Mouse (Mus musculus): ENCODE data around the gene Myom1. TPM values are rescaled to one million over a fixed set of nuclear protein-coding genes. Genes with fewer than 3 reads are reported as not detected.

The Myom1 gene
- polyA plus RNA-seq, 1 experiment from 2014 or later, result 9.2 TPM

- Histone ChIP-seq H3K27ac (ENCODE audit: low read length) (peak overlapping the region; percentile 99), H3K9me3 (ENCODE audit: low read length) (no peaks in the 10 kb centered on the region), H3K36me3 (ENCODE audit: insufficient read depth, low read length) (peaks cover 4% of the 10 kb centered on the region; the same call in 1 of the 2 replicates), H3K4me3 (ENCODE audit: low read depth, low read length) (peak overlapping the region; percentile 86), H3K9ac (replicated peaks; ENCODE audit: low read depth) (peak overlapping the region; percentile 90), H3K4me1 (ENCODE audit: insufficient read depth, low read depth, low read length) (peaks cover 21% of the 10 kb centered on the region; the same call in 1 of the 2 replicates), H3K27me3 (replicated peaks; ENCODE audit: insufficient read depth, low read length) (no peaks in the 10 kb centered on the region), H3K4me2 (replicated peaks; ENCODE audit: low read depth, low read length) (peak overlapping the region; percentile 91)
- peak; percentile 8 for ATAC-seq
- TF ChIP-seq CTCF (IDR thresholded peaks at IDR 0.05) (peak; percentile 3; the same call in 1 of the 2 replicates), EP300 (IDR thresholded peaks at IDR 0.05) (no peak)
- 6% methylated on average over 24 of the region's 24 CpGs for WGBS
- peak; percentile 68 for DNase-seq (ENCODE audit: low spot score)
These were observed 12.4 kb upstream of the Myom1 start for GRCm38 (mm10) chr17:70989991-70990390.

GRCm38 (mm10) chr17:70990403-70991303, 11.8 kb upstream of the Myom1 start:
- peak; percentile 94 for DNase-seq (ENCODE audit: low spot score)
- TF ChIP-seq CTCF (IDR thresholded peaks at IDR 0.05), result peak; percentile 1; the same call in 1 of the 2 replicates
- TF ChIP-seq EP300 (IDR thresholded peaks at IDR 0.05), result peak; percentile 87

GRCm38 (mm10) chr17:70991706-70992625, 10.5 kb upstream of the Myom1 start:
- 58% methylated on average over 16 of the region's 16 CpGs for WGBS
- Histone ChIP-seq H3K9me3 (ENCODE audit: low read length) (no peaks in the 10 kb centered on the region), H3K36me3 (ENCODE audit: insufficient read depth, low read length) (peaks cover 15% of the 10 kb centered on the region; the same call in 1 of the 2 replicates), H3K9ac (replicated peaks; ENCODE audit: low read depth) (no peak overlapping the region), H3K4me3 (ENCODE audit: low read depth, low read length) (no peak overlapping the region), H3K27ac (ENCODE audit: low read length) (peak overlapping the region; percentile 99), H3K4me2 (replicated peaks; ENCODE audit: low read depth, low read length) (peak overlapping the region; percentile 91; the same call in 1 of the 2 replicates), H3K4me1 (ENCODE audit: insufficient read depth, low read depth, low read length) (peaks cover 21% of the 10 kb centered on the region; the same call in 1 of the 2 replicates), H3K27me3 (replicated peaks; ENCODE audit: insufficient read depth, low read length) (no peaks in the 10 kb centered on the region)
- ATAC-seq, result peak; percentile 27
- DNase-seq (ENCODE audit: low spot score), result peak; percentile 78
- TF ChIP-seq EP300 (IDR thresholded peaks at IDR 0.05), result peak; percentile 74; the same call in 1 of the 2 replicates
- TF ChIP-seq CTCF (IDR thresholded peaks at IDR 0.05), result no peak; the same call in 1 of the 2 replicates

More at GRCm38 (mm10) chr17:70990403-70991303, 11.8 kb upstream of the Myom1 start:
- ATAC-seq, result peak; percentile 80
- Histone ChIP-seq H3K4me1 (ENCODE audit: insufficient read depth, low read depth, low read length) (peaks cover 21% of the 10 kb centered on the region; the same call in 1 of the 2 replicates), H3K9ac (replicated peaks; ENCODE audit: low read depth) (peak overlapping the region; percentile 90), H3K9me3 (ENCODE audit: low read length) (no peaks in the 10 kb centered on the region), H3K4me3 (ENCODE audit: low read depth, low read length) (peak overlapping the region; percentile 86), H3K36me3 (ENCODE audit: insufficient read depth, low read length) (peaks cover 7% of the 10 kb centered on the region; the same call in 1 of the 2 replicates), H3K27me3 (replicated peaks; ENCODE audit: insufficient read depth, low read length) (no peaks in the 10 kb centered on the region), H3K27ac (ENCODE audit: low read length) (peak overlapping the region; percentile 99), H3K4me2 (replicated peaks; ENCODE audit: low read depth, low read length) (peak overlapping the region; percentile 91)
- under 1% methylated on average over 56 of the region's 70 CpGs for WGBS

GRCm38 (mm10) chr17:70992662-70993061, 9.8 kb upstream of the Myom1 start:
- TF ChIP-seq CTCF (IDR thresholded peaks at IDR 0.05) (no peak), EP300 (IDR thresholded peaks at IDR 0.05) (no peak)
- Histone ChIP-seq H3K4me2 (replicated peaks; ENCODE audit: low read depth, low read length) (no peak overlapping the region), H3K4me3 (ENCODE audit: low read depth, low read length) (no peak overlapping the region), H3K27ac (ENCODE audit: low read length) (peak overlapping the region; percentile 99), H3K27me3 (replicated peaks; ENCODE audit: insufficient read depth, low read length) (no peaks in the 10 kb centered on the region), H3K36me3 (ENCODE audit: insufficient read depth, low read length) (peaks cover 15% of the 10 kb centered on the region; the same call in 1 of the 2 replicates), H3K9me3 (ENCODE audit: low read length) (no peaks in the 10 kb centered on the region), H3K4me1 (ENCODE audit: insufficient read depth, low read depth, low read length) (peaks cover 25% of the 10 kb centered on the region; the same call in 1 of the 2 replicates), H3K9ac (replicated peaks; ENCODE audit: low read depth) (no peak overlapping the region)
- DNase-seq (ENCODE audit: low spot score) (peak; percentile 40), ATAC-seq (no peak)
- 46% methylated on average over 9 of the region's 9 CpGs for WGBS

- TF ChIP-seq CTCF (IDR thresholded peaks at IDR 0.05) (no peak), EP300 (IDR thresholded peaks at IDR 0.05) (peak; percentile 94)
- Histone ChIP-seq H3K9me3 (ENCODE audit: low read length) (no peaks in the 10 kb centered on the region), H3K9ac (replicated peaks; ENCODE audit: low read depth) (no peak overlapping the region), H3K27ac (ENCODE audit: low read length) (peak overlapping the region; percentile 99), H3K4me2 (replicated peaks; ENCODE audit: low read depth, low read length) (no peak overlapping the region), H3K4me1 (ENCODE audit: insufficient read depth, low read depth, low read length) (peaks cover 25% of the 10 kb centered on the region; the same call in 1 of the 2 replicates), H3K27me3 (replicated peaks; ENCODE audit: insufficient read depth, low read length) (no peaks in the 10 kb centered on the region), H3K4me3 (ENCODE audit: low read depth, low read length) (no peak overlapping the region), H3K36me3 (ENCODE audit: insufficient read depth, low read length) (peaks cover 15% of the 10 kb centered on the region; the same call in 1 of the 2 replicates)
- peak; percentile 92 for DNase-seq (ENCODE audit: low spot score)
- ATAC-seq, result peak; percentile 31
- 5% methylated on average over 3 of the region's 3 CpGs for WGBS
These were observed 9.0 kb upstream of the Myom1 start for GRCm38 (mm10) chr17:70993385-70993807.
